Mouse (Mus musculus) layer of hippocampus, adult 8-10 months (tissue): ENCODE measurements around the gene Gm36079. TPM values are rescaled to one million over a fixed set of nuclear protein-coding genes. Genes with fewer than 3 reads are reported as not detected.
"Not testable (repeated sequence)": the region's sequence is repeated elsewhere in the genome, so short reads cannot be mapped to it uniquely, and the experiment has no call there.

Experiments
- DNase-seq, 2 experiments: peaks; one replicate each; pipeline ENCODE4 v3.0.0; 2022; ENCODE audit warnings: low spot score in 2 of 2
- total RNA-seq, 4 experiments: library from RNA; stranded (reverse); gene quantifications; 2 replicates each; pipeline ENCODE4 v1.2.4; 2022

Gene Gm36079
- not detected for total RNA-seq

- not testable (repeated sequence) for DNase-seq
Measured at GRCm38 (mm10) chr13:120026911-120027310, at the start of gene Gm36079. Gene Gm36079, minus strand, starts transcription at chr13:120027011.

GRCm38 (mm10) chr13:120070878-120071277 lies 44.1 kb upstream of the Gm36079 start:
- DNase-seq = not testable (repeated sequence)

- not testable (repeated sequence) for DNase-seq
Measured at GRCm38 (mm10) chr13:120070012-120070598, 43.3 kb upstream of the Gm36079 start.

GRCm38 (mm10) chr13:120063439-120064089 lies 36.8 kb upstream of the Gm36079 start:
- DNase-seq = not testable (repeated sequence)

- not testable (repeated sequence) for DNase-seq
Measured at GRCm38 (mm10) chr13:120062903-120063302, 36.1 kb upstream of the Gm36079 start.

GRCm38 (mm10) chr13:120052085-120052484 lies 25.3 kb upstream of the Gm36079 start, which contains the start of gene Gm21188:
Gene Gm21188, minus strand, starts transcription at chr13:120052194.
- not testable (repeated sequence) for DNase-seq

- not testable (repeated sequence) for DNase-seq
Measured at GRCm38 (mm10) chr13:120048608-120049007, 21.8 kb upstream of the Gm36079 start.

GRCm38 (mm10) chr13:120048186-120048585 lies 21.4 kb upstream of the Gm36079 start:
- DNase-seq = not testable (repeated sequence)

GRCm38 (mm10) chr13:120046422-120047209 lies 19.8 kb upstream of the Gm36079 start:
- not testable (repeated sequence) for DNase-seq

GRCm38 (mm10) chr13:120041145-120041544 lies 14.3 kb upstream of the Gm36079 start:
- not testable (repeated sequence) for DNase-seq

GRCm38 (mm10) chr13:120037881-120038280 lies 11.1 kb upstream of the Gm36079 start:
- not testable (repeated sequence) for DNase-seq

- not testable (repeated sequence) for DNase-seq
Measured at GRCm38 (mm10) chr13:120036577-120037115, 9.8 kb upstream of the Gm36079 start.

GRCm38 (mm10) chr13:120035151-120035550 lies 8.3 kb upstream of the Gm36079 start:
- DNase-seq = not testable (repeated sequence)

GRCm38 (mm10) chr13:120034637-120035036 lies 7.8 kb upstream of the Gm36079 start:
- not testable (repeated sequence) for DNase-seq

- DNase-seq = peak in 1 of 2 experiments; percentile 17
Measured at GRCm38 (mm10) chr13:120033516-120034190, 6.8 kb upstream of the Gm36079 start.

GRCm38 (mm10) chr13:120031676-120032075 lies 4.9 kb upstream of the Gm36079 start:
- DNase-seq = peak in 1 of 2 experiments; percentile 37

GRCm38 (mm10) chr13:120027368-120027767 lies 557 bp upstream of the Gm36079 start:
- DNase-seq = not testable (repeated sequence)

GRCm38 (mm10) chr13:120026373-120026772 lies 438 bp downstream of the Gm36079 start:
- not testable (repeated sequence) for DNase-seq

- DNase-seq = peak in 1 of 2 experiments; percentile 18
Measured at GRCm38 (mm10) chr13:120025576-120025975, 1.2 kb downstream of the Gm36079 start.

GRCm38 (mm10) chr13:120025004-120025403 lies 1.8 kb downstream of the Gm36079 start:
- DNase-seq = not testable (repeated sequence)

- not testable (repeated sequence) for DNase-seq
Measured at GRCm38 (mm10) chr13:120024581-120024980, 2.2 kb downstream of the Gm36079 start.
